12 mouse cellular contexts compared by ENCODE assay signal in the genomic region with DNA sequence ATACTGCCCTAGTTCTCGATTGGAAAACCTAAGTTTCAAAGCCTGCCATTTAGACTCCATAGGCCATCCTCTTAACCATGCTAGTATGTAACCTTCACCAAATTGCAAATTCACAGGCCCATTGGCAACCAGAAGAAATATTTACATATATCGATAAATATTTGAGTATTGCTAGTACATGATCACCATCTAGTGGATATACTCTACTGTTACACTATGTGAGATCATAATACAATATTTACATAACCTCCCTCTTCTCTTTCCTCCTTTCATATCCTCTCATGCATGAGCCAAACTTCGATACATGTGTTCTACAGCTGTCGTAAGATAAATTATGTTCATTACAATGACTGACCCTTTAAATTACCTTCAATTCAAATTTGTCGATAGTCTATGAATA. TPM values are rescaled to one million over a fixed set of nuclear protein-coding genes. Genes with fewer than 3 reads are reported as not detected.
DNase-seq lines count a peak whose midpoint lies in the region; ATAC-seq and TF ChIP-seq lines count a peak whose summit lies in the region.
"Had no signal": no experiment of that assay in that cellular context is flagged by ENCODE, and none has a peak within 500 bp of the region (broad histone marks: within the 10 kb centered on the region; RNA-seq: fewer than 3 reads in every experiment).

No protein-coding gene starts in this region.

- no peak overlapping the region for H3K27ac ChIP-seq in hindbrain, embryonic 11.5 days (ENCODE audit: low read depth, low read length)
- H3K27ac ChIP-seq in hindbrain, embryonic 12.5 days: no peak overlapping the region
- peak overlapping the region; percentile 33; the same call in 1 of the 2 replicates for H3K27ac ChIP-seq in MEL (ENCODE audit: control insufficient read depth, low read depth, low read length)
- no peak overlapping the region for H3K27ac ChIP-seq in midbrain, embryonic 14.5 days (replicated peaks; ENCODE audit: low read depth, low read length)
- H3K27ac ChIP-seq: neural tube, embryonic 12.5 days had no signal

- peak; percentile 39 to 88 (median 45); a peak in 4 of 6 replicates for TF ChIP-seq CTCF in MEL (IDR thresholded peaks at IDR 0.05 in 2 of 3, conservative IDR thresholded peaks at IDR 0.05 in 1 of 3; ENCODE audit: control insufficient read depth in 1 of 3, insufficient read depth in 1 of 3, low read depth in 2 of 3, low read length in 3 of 3, poor library complexity in 1 of 3, severe bottlenecking in 1 of 3)

- TF ChIP-seq POLR2A in MEL (IDR thresholded peaks at IDR 0.05; ENCODE audit: control insufficient read depth in 1 of 2, insufficient read depth in 1 of 2, low read depth in 1 of 2, low read length in 2 of 2, poor library complexity in 1 of 2): no peak

- WGBS in hindbrain, embryonic 11.5 days: 75% methylated on average over 5 of the region's 5 CpGs
- WGBS in hindbrain, embryonic 12.5 days: 70% methylated on average over 5 of the region's 5 CpGs
- WGBS in midbrain, embryonic 14.5 days: 81% methylated on average over 5 of the region's 5 CpGs

- peak; percentile 54; the same call in 1 of the 2 replicates for ATAC-seq in hindbrain, embryonic 11.5 days (ENCODE audit: low FRiP score)
- no peak for ATAC-seq in hindbrain, embryonic 12.5 days (ENCODE audit: low FRiP score)
- ATAC-seq in hematopoietic stem cell, adult 5-6 weeks (replicated peaks in 1 of 2; ENCODE audit: insufficient read depth in 1 of 2, low FRiP score in 2 of 2, low TSS enrichment in 1 of 2, low read depth in 1 of 2, poor library complexity in 2 of 2, severe bottlenecking in 2 of 2): peak; percentile 75 to 86
- peak; percentile 47; the same call in 1 of the 2 replicates for ATAC-seq in midbrain, embryonic 14.5 days (ENCODE audit: low FRiP score, low TSS enrichment)

- TF ChIP-seq RAD21 in MEL (IDR thresholded peaks at IDR 0.05; ENCODE audit: low read depth, low read length): no peak; the same call in none of the 2 replicates

- no peaks in the 10 kb centered on the region for H3K79me2 ChIP-seq in MEL (ENCODE audit: control insufficient read depth, insufficient read depth, low read length, poor library complexity)

- no peak overlapping the region for H3K4me3 ChIP-seq in hindbrain, embryonic 11.5 days (ENCODE audit: low read depth, low read length)
- H3K4me3 ChIP-seq in hindbrain, embryonic 12.5 days: no peak overlapping the region
- no peak overlapping the region for H3K4me3 ChIP-seq in MEL (ENCODE audit: control insufficient read depth in 1 of 2, insufficient read depth in 1 of 2, low read depth in 2 of 2, low read length in 2 of 2)
- H3K4me3 ChIP-seq in midbrain, embryonic 14.5 days (replicated peaks; ENCODE audit: low read depth, low read length): no peak overlapping the region
- H3K4me3 ChIP-seq: neural tube, embryonic 12.5 days had no signal

- TF ChIP-seq EP300 in MEL (IDR thresholded peaks at IDR 0.05; ENCODE audit: low read depth in 1 of 2, low read length in 2 of 2): no peak

- H3K4me1 ChIP-seq in hindbrain, embryonic 11.5 days (replicated peaks; ENCODE audit: control insufficient read depth, insufficient read depth, low read length): no peaks in the 10 kb centered on the region
- no peaks in the 10 kb centered on the region for H3K4me1 ChIP-seq in hindbrain, embryonic 12.5 days
- peaks cover 12 to 18% of the 10 kb centered on the region in 2 experiments for H3K4me1 ChIP-seq in MEL (ENCODE audit: control insufficient read depth in 1 of 2, insufficient read depth in 2 of 2, low read length in 2 of 2)
- H3K4me1 ChIP-seq in midbrain, embryonic 14.5 days (ENCODE audit: control insufficient read depth, insufficient read depth, low read length): no peaks in the 10 kb centered on the region
- H3K4me1 ChIP-seq: neural tube, embryonic 12.5 days had no signal

- H3K9me3 ChIP-seq in hindbrain, embryonic 11.5 days (ENCODE audit: control insufficient read depth, low read length): no peaks in the 10 kb centered on the region
- H3K9me3 ChIP-seq in hindbrain, embryonic 12.5 days (replicated peaks): no peaks in the 10 kb centered on the region
- no peaks in the 10 kb centered on the region for H3K9me3 ChIP-seq in MEL (replicated peaks; ENCODE audit: insufficient read depth, low read length)
- no peaks in the 10 kb centered on the region for H3K9me3 ChIP-seq in midbrain, embryonic 14.5 days (ENCODE audit: control insufficient read depth, low read length)
- H3K9me3 ChIP-seq: neural tube, embryonic 12.5 days had no signal

- H3K4me2 ChIP-seq in hindbrain, embryonic 11.5 days (replicated peaks; ENCODE audit: low read depth, low read length): no peak overlapping the region
- H3K4me2 ChIP-seq in hindbrain, embryonic 12.5 days (replicated peaks): no peak overlapping the region
- H3K4me2 ChIP-seq in midbrain, embryonic 14.5 days (ENCODE audit: low read length): no peak overlapping the region
- H3K4me2 ChIP-seq: neural tube, embryonic 12.5 days had no signal

- no peak overlapping the region for H3K9ac ChIP-seq in hindbrain, embryonic 11.5 days (ENCODE audit: low read depth, low read length)
- H3K9ac ChIP-seq in hindbrain, embryonic 12.5 days: no peak overlapping the region
- 0 out of 2 replicates have a peak overlapping the region, but pooled peaks have one; percentile 23 for H3K9ac ChIP-seq in MEL (ENCODE audit: control insufficient read depth, low read depth, low read length, poor library complexity, severe bottlenecking)
- no peak overlapping the region for H3K9ac ChIP-seq in midbrain, embryonic 14.5 days (replicated peaks; ENCODE audit: low read length)
- H3K9ac ChIP-seq: neural tube, embryonic 12.5 days had no signal

- H3K36me3 ChIP-seq in hindbrain, embryonic 11.5 days (ENCODE audit: control insufficient read depth, insufficient read depth, low read length): no peaks in the 10 kb centered on the region
- H3K36me3 ChIP-seq in hindbrain, embryonic 12.5 days: no peaks in the 10 kb centered on the region
- peaks cover 0 to 28% of the 10 kb centered on the region in 2 experiments; a peak in 2 of 4 replicates for H3K36me3 ChIP-seq in MEL (ENCODE audit: control insufficient read depth in 1 of 2, insufficient read depth in 2 of 2, low read length in 2 of 2)
- no peaks in the 10 kb centered on the region for H3K36me3 ChIP-seq in midbrain, embryonic 14.5 days (ENCODE audit: control insufficient read depth, insufficient read depth, low read length)
- H3K36me3 ChIP-seq: neural tube, embryonic 12.5 days had no signal

- DNase-seq in hindbrain, embryonic 11.5 days (ENCODE audit: low spot score): no peak
- DNase-seq in MEL (ENCODE audit: low read depth, low spot score): peak; percentile 76
- peak; percentile 72 for DNase-seq in midbrain, embryonic 14.5 days
- DNase-seq in right cerebral cortex, postnatal 14 days: no peak
- no peak for DNase-seq in spleen, postnatal 14 days (ENCODE audit: low spot score in 2 of 2)
- no peak for DNase-seq in lung, postnatal 36 days

- H3K27me3 ChIP-seq in hindbrain, embryonic 11.5 days (ENCODE audit: control insufficient read depth, insufficient read depth, low read length): no peaks in the 10 kb centered on the region
- no peaks in the 10 kb centered on the region for H3K27me3 ChIP-seq in hindbrain, embryonic 12.5 days
- H3K27me3 ChIP-seq in MEL (ENCODE audit: control insufficient read depth in 1 of 2, insufficient read depth in 2 of 2, low read length in 2 of 2): no peaks in the 10 kb centered on the region
- no peaks in the 10 kb centered on the region for H3K27me3 ChIP-seq in midbrain, embryonic 14.5 days (ENCODE audit: control insufficient read depth, insufficient read depth, low read length)
- H3K27me3 ChIP-seq: neural tube, embryonic 12.5 days had no signal

TF ChIP-seq in MEL, 35 proteins besides CTCF, POLR2A, EP300 and RAD21 (continues in another document):
- TF ChIP-seq MYB (IDR thresholded peaks at IDR 0.05; ENCODE audit: low read depth, low read length): no peak
- 0 out of 2 replicates have a peak, but pooled peaks have one; percentile 48 for TF ChIP-seq MYC (IDR thresholded peaks at IDR 0.05; ENCODE audit: low read depth, low read length)
- no peak for TF ChIP-seq BHLHE40 (IDR thresholded peaks at IDR 0.05; ENCODE audit: borderline replicate concordance, low read depth, low read length)

RNA-seq across cellular contexts. Expression of a gene that starts 7.1 kb away (rescaled TPM):
- 21.0 and 23.4 TPM in 2 replicates for polyA plus RNA-seq in hindbrain, embryonic 11.5 days (2014; fragmentation: Nextera tagmentation; extraction: Ambion mirVana)
- 18.4 and 22.5 TPM in 2 replicates for polyA plus RNA-seq in hindbrain, embryonic 12.5 days (2016; fragmentation: Nextera tagmentation; extraction: Ambion mirVana)
- 159 and 204 TPM in 2 replicates for total RNA-seq in MEL (2012; rRNA removed)
- 100 to 1,000 TPM; 110 to 421 TPM for polyA plus RNA-seq in MEL (2012; ENCODE audit: insufficient read depth in 1 of 2, insufficient read length in 2 of 2, low read depth in 1 of 2, low replicate concordance in 2 of 2, missing spikeins in 1 of 2)
- total RNA-seq in hematopoietic stem cell, adult 5-6 weeks (2017): 18.3 and 38.5 TPM in 2 replicates
- polyA plus RNA-seq in midbrain, embryonic 14.5 days (2014; fragmentation: Nextera tagmentation; extraction: Ambion mirVana): 11.7 and 13.3 TPM in 2 replicates

RNA-seq across cellular contexts. Expression of a gene that starts 24.5 kb away (rescaled TPM):
- polyA plus RNA-seq in hindbrain, embryonic 11.5 days (2014; fragmentation: Nextera tagmentation; extraction: Ambion mirVana): not detected in 2 replicates
- not detected in 2 replicates for polyA plus RNA-seq in hindbrain, embryonic 12.5 days (2016; fragmentation: Nextera tagmentation; extraction: Ambion mirVana)
- total RNA-seq in MEL (2012; rRNA removed): 4.3 and 7.5 TPM in 2 replicates
- 1 to 10 TPM in 1 of 2 experiments, not detected in 1; 8.2 TPM for polyA plus RNA-seq in MEL (2012; ENCODE audit: insufficient read depth in 1 of 2, insufficient read length in 2 of 2, low read depth in 1 of 2, low replicate concordance in 2 of 2, missing spikeins in 1 of 2)
- total RNA-seq in hematopoietic stem cell, adult 5-6 weeks (2017): not detected in 2 replicates
- polyA plus RNA-seq in midbrain, embryonic 14.5 days (2014; fragmentation: Nextera tagmentation; extraction: Ambion mirVana): not detected in 2 replicates
- total RNA-seq: ES-E14; heart, postnatal 25 days had no signal
- polyA plus RNA-seq: cortical plate, adult 2 months had no signal

RNA-seq across cellular contexts. Expression of a gene that starts 46.2 kb away (rescaled TPM):
- polyA plus RNA-seq in hindbrain, embryonic 11.5 days (2014; fragmentation: Nextera tagmentation; extraction: Ambion mirVana): not detected in 2 replicates
- not detected in 2 replicates for polyA plus RNA-seq in hindbrain, embryonic 12.5 days (2016; fragmentation: Nextera tagmentation; extraction: Ambion mirVana)
- total RNA-seq in MEL (2012; rRNA removed): not detected in 2 replicates
- polyA plus RNA-seq in MEL (2012; ENCODE audit: insufficient read depth in 1 of 2, insufficient read length in 2 of 2, low read depth in 1 of 2, low replicate concordance in 2 of 2, missing spikeins in 1 of 2): not detected
- total RNA-seq in hematopoietic stem cell, adult 5-6 weeks (2017): not detected in 2 replicates
- polyA plus RNA-seq in midbrain, embryonic 14.5 days (2014; fragmentation: Nextera tagmentation; extraction: Ambion mirVana): not detected in 2 replicates
- total RNA-seq: ES-E14; heart, postnatal 25 days had no signal
- polyA plus RNA-seq: neural tube, embryonic 12.5 days had no signal

RNA-seq across cellular contexts. Expression of a gene that starts 55.8 kb away (rescaled TPM):
- not detected in 2 replicates for polyA plus RNA-seq in hindbrain, embryonic 11.5 days (2014; fragmentation: Nextera tagmentation; extraction: Ambion mirVana)
- not detected in 2 replicates for polyA plus RNA-seq in hindbrain, embryonic 12.5 days (2016; fragmentation: Nextera tagmentation; extraction: Ambion mirVana)
- total RNA-seq in MEL (2012; rRNA removed): not detected in 2 replicates
- not detected for polyA plus RNA-seq in MEL (2012; ENCODE audit: insufficient read depth in 1 of 2, insufficient read length in 2 of 2, low read depth in 1 of 2, low replicate concordance in 2 of 2, missing spikeins in 1 of 2)
- not detected in 2 replicates for total RNA-seq in hematopoietic stem cell, adult 5-6 weeks (2017)
- 0.13 TPM in 1 of 2 replicates, not detected in the other for polyA plus RNA-seq in midbrain, embryonic 14.5 days (2014; fragmentation: Nextera tagmentation; extraction: Ambion mirVana)
- total RNA-seq: ES-E14; heart, postnatal 25 days had no signal
- polyA plus RNA-seq: cortical plate, adult 2 months; neural tube, embryonic 12.5 days had no signal

Comparison
In these comparisons a context has a peak if more than half of its experiments do, and no peak if none do; other contexts are left out.
1. DNase-seq: peak in MEL (single experiment) and midbrain, embryonic 14.5 days (single experiment); none in hindbrain, embryonic 11.5 days (single experiment), right cerebral cortex, postnatal 14 days (single experiment), spleen, postnatal 14 days (0 of 2) and lung, postnatal 36 days (single experiment).